Mouse (Mus musculus) testis, adult 2 months (tissue): ENCODE results near the gene 1700006A11Rik. TPM values are rescaled to one million over a fixed set of nuclear protein-coding genes. Genes with fewer than 3 reads are reported as not detected.

Experiments used
- H3K27ac ChIP-seq: fragments of 200-500 bp; 2 replicates; pipeline ENCODE4 v1.5.1; 2012; ENCODE audit warnings: low read depth, low read length; ENCODE audit not compliant: control insufficient read depth, insufficient read depth
- H3K27me3 ChIP-seq: fragments of 200-500 bp; 2 replicates; pipeline ENCODE4 v1.6.1; 2012; ENCODE audit warnings: mild to moderate bottlenecking, low read length, moderate library complexity; ENCODE audit not compliant: control insufficient read depth, insufficient read depth
- H3K36me3 ChIP-seq: fragments of 200-500 bp; 2 replicates; pipeline ENCODE4 v1.6.1; 2012; ENCODE audit warnings: mild to moderate bottlenecking, low read length; ENCODE audit not compliant: control insufficient read depth, insufficient read depth
- H3K4me1 ChIP-seq: fragments of 200-500 bp; 2 replicates; pipeline ENCODE4 v1.6.1; 2012; ENCODE audit warnings: low read length; ENCODE audit not compliant: control insufficient read depth, insufficient read depth
- H3K4me3 ChIP-seq: fragments of 200-500 bp; 2 replicates; pipeline ENCODE4 v1.5.1; 2012; ENCODE audit warnings: low read depth, mild to moderate bottlenecking, low read length, moderate library complexity, mixed read lengths; ENCODE audit not compliant: control insufficient read depth
- POLR2A ChIP-seq: fragments of 200-500 bp; IDR thresholded peaks from 2 replicates; pipeline ENCODE4 v1.6.1; 2012; ENCODE audit warnings: low read depth, mild to moderate bottlenecking, inconsistent platforms, low read length, moderate library complexity; ENCODE audit not compliant: control insufficient read depth
- polyA plus RNA-seq: library from polyadenylated mRNA; depleted of rRNA; stranded (reverse); fragments of >200 nt; gene quantifications from 2 replicates; pipeline ENCODE4 v1.2.3, GENCODE M21; 2012; rRNA removed

The 1700006A11Rik gene
- polyA plus RNA-seq, 1 experiment, result 75.5 TPM

GRCm38 (mm10) chr3:124357533-124357932 lies 68.3 kb downstream of the 1700006A11Rik start:
- Histone ChIP-seq H3K36me3 (no peaks in the 10 kb centered on the region), H3K4me3 (no peak overlapping the region), H3K27me3 (no peaks in the 10 kb centered on the region), H3K27ac (no peak overlapping the region), H3K4me1 (no peaks in the 10 kb centered on the region)
- no peak for TF ChIP-seq POLR2A

Other genes starting within 250 kb of the 1700006A11Rik start
- gene Tram1l1, start 105.2 kb downstream of the 1700006A11Rik start, polyA plus RNA-seq, result 0.24 and 0.32 TPM in 2 replicates
- gene 1700003H04Rik, start 155.1 kb upstream of the 1700006A11Rik start, polyA plus RNA-seq, result 70.1 and 86.1 TPM in 2 replicates